Mouse (Mus musculus): ENCODE data around the gene Cdx2. TPM values are rescaled to one million over a fixed set of nuclear protein-coding genes. Genes with fewer than 3 reads are reported as not detected.

Cdx2 gene
- total and polyA plus RNA-seq, 3 experiments, result not detected

- H3K27ac ChIP-seq, result no peak overlapping the region
- 20% methylated on average over 18 of the region's 18 CpGs for WGBS
- TF ChIP-seq CTCF (IDR thresholded peaks at IDR 0.05) (peak; percentile 85), EP300 (IDR thresholded peaks at IDR 0.05; ENCODE audit: insufficient read depth, low read depth, low read length) (no peak), POLR2A (IDR thresholded peaks at IDR 0.05; ENCODE audit: insufficient read depth, low read depth, low read length) (no peak)
- peak; percentile 34 to 53 for DNase-seq
- no peak overlapping the region for H3K4me3 ChIP-seq
- H3K4me1 ChIP-seq (ENCODE audit: control insufficient read depth, insufficient read depth, low read length), result no peaks in the 10 kb centered on the region
- H3K27me3 ChIP-seq (ENCODE audit: control insufficient read depth, insufficient read depth, low read length), result no peaks in the 10 kb centered on the region; the same call in 1 of the 2 replicates
- no peaks in the 10 kb centered on the region for H3K79me2 ChIP-seq (replicated peaks; ENCODE audit: control insufficient read depth, insufficient read depth, low read length)
- intact Hi-C loops (cut with DNase I), result no loop called here
- no peaks in the 10 kb centered on the region for H3K36me3 ChIP-seq (ENCODE audit: control insufficient read depth, insufficient read depth, low read length)
- H3K9ac ChIP-seq (ENCODE audit: low read depth, low read length), result no peak overlapping the region
Measured at GRCm38 (mm10) chr5:147293127-147293910, 13.8 kb downstream of the Cdx2 start.

DNA sequence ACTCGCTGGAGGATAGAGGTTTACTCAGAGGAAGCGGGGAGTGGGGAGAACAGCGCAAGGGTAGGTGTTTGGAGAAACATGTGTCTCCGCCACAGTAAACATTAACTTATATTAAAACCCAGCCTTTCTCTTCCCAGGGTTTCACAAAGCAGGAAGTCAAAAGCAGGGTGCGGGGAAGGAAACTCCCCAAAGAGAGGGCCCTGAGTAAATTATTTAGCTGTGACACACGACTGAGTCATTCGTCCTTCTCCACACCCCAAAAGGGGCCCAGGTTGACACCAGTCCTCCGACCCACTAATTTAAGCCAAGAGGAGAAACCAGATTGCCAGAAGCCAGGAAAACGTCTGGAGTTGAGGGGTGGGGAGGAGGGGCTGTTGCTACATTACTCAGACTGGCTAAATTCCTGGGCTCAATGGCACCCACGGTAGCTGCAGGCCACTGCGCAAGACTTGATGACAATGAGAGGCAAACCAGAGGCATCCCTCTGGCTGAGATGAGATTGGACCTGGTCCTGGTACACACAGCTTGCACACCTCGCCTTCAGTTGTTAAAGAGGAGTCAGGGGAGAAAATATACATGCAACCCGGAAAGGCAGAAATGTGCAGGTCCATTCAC lies 14.5 kb downstream of the Cdx2 start:
- H3K9ac ChIP-seq (ENCODE audit: low read depth, low read length), result no peak overlapping the region
- DNase-seq, result no peak
- H3K79me2 ChIP-seq (replicated peaks; ENCODE audit: control insufficient read depth, insufficient read depth, low read length), result no peaks in the 10 kb centered on the region
- WGBS, result 19% methylated on average over 13 of the region's 13 CpGs
- H3K27me3 ChIP-seq (ENCODE audit: control insufficient read depth, insufficient read depth, low read length), result peaks cover 1% of the 10 kb centered on the region; the same call in 1 of the 2 replicates
- H3K36me3 ChIP-seq (ENCODE audit: control insufficient read depth, insufficient read depth, low read length), result no peaks in the 10 kb centered on the region
- no peaks in the 10 kb centered on the region for H3K4me1 ChIP-seq (ENCODE audit: control insufficient read depth, insufficient read depth, low read length)
- no peak overlapping the region for H3K27ac ChIP-seq
- no peak overlapping the region for H3K4me3 ChIP-seq
- intact Hi-C loops (cut with DNase I), result no loop called here
- TF ChIP-seq CTCF (IDR thresholded peaks at IDR 0.05) (no peak), EP300 (IDR thresholded peaks at IDR 0.05; ENCODE audit: insufficient read depth, low read depth, low read length) (no peak), POLR2A (IDR thresholded peaks at IDR 0.05; ENCODE audit: insufficient read depth, low read depth, low read length) (no peak)

GRCm38 (mm10) chr5:147291764-147292505 lies 15.1 kb downstream of the Cdx2 start:
- Histone ChIP-seq H3K4me3 (no peak overlapping the region), H3K27me3 (ENCODE audit: control insufficient read depth, insufficient read depth, low read length) (peaks cover 1% of the 10 kb centered on the region; the same call in 1 of the 2 replicates), H3K9ac (ENCODE audit: low read depth, low read length) (no peak overlapping the region), H3K79me2 (replicated peaks; ENCODE audit: control insufficient read depth, insufficient read depth, low read length) (no peaks in the 10 kb centered on the region), H3K36me3 (ENCODE audit: control insufficient read depth, insufficient read depth, low read length) (no peaks in the 10 kb centered on the region), H3K4me1 (ENCODE audit: control insufficient read depth, insufficient read depth, low read length) (no peaks in the 10 kb centered on the region), H3K27ac (no peak overlapping the region)
- TF ChIP-seq POLR2A (IDR thresholded peaks at IDR 0.05; ENCODE audit: insufficient read depth, low read depth, low read length) (no peak), EP300 (IDR thresholded peaks at IDR 0.05; ENCODE audit: insufficient read depth, low read depth, low read length) (no peak), CTCF (IDR thresholded peaks at IDR 0.05) (no peak)
- WGBS, result 19% methylated on average over 16 of the region's 16 CpGs
- DNase-seq, result no peak
- intact Hi-C loops (cut with DNase I), result no loop called here

- H3K4me3 ChIP-seq, result no peak overlapping the region
- WGBS, result 69% methylated on average over 4 of the region's 4 CpGs
Measured at GRCm38 (mm10) chr5:147284365-147284764, 22.7 kb downstream of the Cdx2 start.

GRCm38 (mm10) chr5:147277547-147277925 lies 29.5 kb downstream of the Cdx2 start:
- no peak overlapping the region for H3K4me3 ChIP-seq
- no peak for DNase-seq
- intact Hi-C loops (cut with DNase I), result no loop called here
- H3K36me3 ChIP-seq (ENCODE audit: control insufficient read depth, insufficient read depth, low read length), result no peaks in the 10 kb centered on the region
- TF ChIP-seq CTCF (IDR thresholded peaks at IDR 0.05), result no peak
- H3K27ac ChIP-seq, result no peak overlapping the region
- no peaks in the 10 kb centered on the region for H3K4me1 ChIP-seq (ENCODE audit: control insufficient read depth, insufficient read depth, low read length)
- peaks cover 15% of the 10 kb centered on the region for H3K27me3 ChIP-seq (ENCODE audit: control insufficient read depth, insufficient read depth, low read length)
- no peaks in the 10 kb centered on the region for H3K79me2 ChIP-seq (replicated peaks; ENCODE audit: control insufficient read depth, insufficient read depth, low read length)
- no peak overlapping the region for H3K9ac ChIP-seq (ENCODE audit: low read depth, low read length)
- WGBS, result 1% methylated on average over 13 of the region's 13 CpGs

More at GRCm38 (mm10) chr5:147284365-147284764, 22.7 kb downstream of the Cdx2 start:
- H3K36me3 ChIP-seq (ENCODE audit: control insufficient read depth, insufficient read depth, low read length), result no peaks in the 10 kb centered on the region
- no peaks in the 10 kb centered on the region for H3K4me1 ChIP-seq (ENCODE audit: control insufficient read depth, insufficient read depth, low read length)
- DNase-seq, result no peak
- no peak overlapping the region for H3K9ac ChIP-seq (ENCODE audit: low read depth, low read length)
- intact Hi-C loops (cut with DNase I), result no loop called here
- TF ChIP-seq EP300 (IDR thresholded peaks at IDR 0.05; ENCODE audit: insufficient read depth, low read depth, low read length) (no peak), POLR2A (IDR thresholded peaks at IDR 0.05; ENCODE audit: insufficient read depth, low read depth, low read length) (no peak), CTCF (IDR thresholded peaks at IDR 0.05) (0 out of 2 replicates have a peak, but pooled peaks have one; percentile 10)
- no peak overlapping the region for H3K27ac ChIP-seq
- peaks cover 4% of the 10 kb centered on the region for H3K27me3 ChIP-seq (ENCODE audit: control insufficient read depth, insufficient read depth, low read length)
- no peaks in the 10 kb centered on the region for H3K79me2 ChIP-seq (replicated peaks; ENCODE audit: control insufficient read depth, insufficient read depth, low read length)

All from heart, adult 2 months (tissue).